Mouse (Mus musculus) erythroblast, embryonic 14.5 days (primary cell): ENCODE results near the gene Fyn.

Experiments used
- GATA1 ChIP-seq: IDR thresholded peaks from 2 replicates; pipeline ENCODE4 v1.6.1; 2012; ENCODE audit warnings: low read length, inconsistent platforms, mixed read lengths
- TAL1 ChIP-seq: IDR thresholded peaks from 3 replicates; pipeline ENCODE4 v1.6.1; 2012; ENCODE audit warnings: low read length, inconsistent platforms, mixed read lengths

GRCm38 (mm10) chr10:39571011-39571410 lies 202.4 kb downstream of the Fyn start:
- TF ChIP-seq GATA1, result no peak
- TF ChIP-seq TAL1, result no peak
